Mouse (Mus musculus): ENCODE measurements around the gene D430019H16Rik. TPM values are rescaled to one million over a fixed set of nuclear protein-coding genes. Genes with fewer than 3 reads are reported as not detected.

The D430019H16Rik gene
- polyA plus RNA-seq, 1 experiment from 2014 or later = 3.1 TPM

- Histone ChIP-seq H3K36me3 (no peaks in the 10 kb centered on the region), H3K27ac (no peak overlapping the region), H3K27me3 (no peaks in the 10 kb centered on the region), H3K9me3 (no peaks in the 10 kb centered on the region), H3K4me2 (no peak overlapping the region), H3K4me1 (replicated peaks) (peaks cover 14% of the 10 kb centered on the region), H3K4me3 (replicated peaks) (no peak overlapping the region), H3K9ac (replicated peaks) (no peak overlapping the region)
- 82% methylated on average over 12 of the region's 12 CpGs for WGBS
- no peak for ATAC-seq (ENCODE audit: insufficient number of reproducible peaks, insufficient read depth, low FRiP score, low TSS enrichment, low read depth)
Observed at GRCm38 (mm10) chr12:105541590-105542402, 88.1 kb downstream of the D430019H16Rik start.

DNA sequence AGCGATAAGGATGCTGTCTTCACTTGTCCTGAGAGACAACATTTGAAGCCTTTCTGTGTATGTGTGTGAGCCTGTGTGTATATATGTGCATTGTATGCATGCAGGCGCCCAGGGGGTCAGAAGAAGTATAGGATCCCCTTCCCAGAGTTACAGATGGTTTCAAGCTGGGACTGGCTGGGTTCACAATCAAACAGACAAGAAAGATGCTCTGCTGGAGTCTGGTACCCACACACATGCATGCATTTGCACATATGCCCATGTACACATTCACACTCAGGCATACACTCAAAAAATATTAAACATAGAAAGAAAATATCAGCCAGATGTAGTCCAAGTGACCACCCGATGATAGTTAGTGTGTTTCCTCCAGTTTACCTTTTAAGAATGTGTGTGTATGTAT, 88.9 kb downstream of the D430019H16Rik start:
- H3K36me3 ChIP-seq = no peaks in the 10 kb centered on the region
- H3K27me3 ChIP-seq = peaks cover under 1% of the 10 kb centered on the region; the same call in 1 of the 2 replicates
- 87% methylated on average over 3 of the region's 3 CpGs for WGBS
- H3K9me3 ChIP-seq = no peaks in the 10 kb centered on the region
- no peak overlapping the region for H3K9ac ChIP-seq (replicated peaks)
- H3K27ac ChIP-seq = no peak overlapping the region
- H3K4me1 ChIP-seq (replicated peaks) = peaks cover 10% of the 10 kb centered on the region
- ATAC-seq (ENCODE audit: insufficient number of reproducible peaks, insufficient read depth, low FRiP score, low TSS enrichment, low read depth) = no peak
- no peak overlapping the region for H3K4me2 ChIP-seq
- H3K4me3 ChIP-seq (replicated peaks) = no peak overlapping the region

Other genes with a start within 250 kb of the D430019H16Rik start
- not detected in 2 replicates for gene Tcl1, start 231.1 kb upstream of the D430019H16Rik start, polyA plus RNA-seq (2016; fragmentation: Nextera tagmentation; extraction: Ambion mirVana)
- gene Tunar, start 120.0 kb upstream of the D430019H16Rik start, polyA plus RNA-seq (2016; fragmentation: Nextera tagmentation; extraction: Ambion mirVana) = 0.35 and 0.43 TPM in 2 replicates
- gene Bdkrb2, start 109.4 kb downstream of the D430019H16Rik start, polyA plus RNA-seq (2016; fragmentation: Nextera tagmentation; extraction: Ambion mirVana) = 1.5 and 1.8 TPM in 2 replicates
- gene Bdkrb1, start 149.2 kb downstream of the D430019H16Rik start, polyA plus RNA-seq (2016; fragmentation: Nextera tagmentation; extraction: Ambion mirVana) = not detected in 2 replicates
- gene Gskip, start 231.0 kb downstream of the D430019H16Rik start, polyA plus RNA-seq (2016; fragmentation: Nextera tagmentation; extraction: Ambion mirVana) = 34.6 and 36.2 TPM in 2 replicates
- gene Atg2b, start 231.4 kb downstream of the D430019H16Rik start, polyA plus RNA-seq (2016; fragmentation: Nextera tagmentation; extraction: Ambion mirVana) = 16.1 and 16.7 TPM in 2 replicates

All from limb, embryonic 12.5 days (tissue).